Mouse (Mus musculus) heart, embryonic 16.5 days (tissue): ENCODE results near the gene 9130409I23Rik. TPM values are rescaled to one million over a fixed set of nuclear protein-coding genes. Genes with fewer than 3 reads are reported as not detected.

Experiments used
- ATAC-seq: fragments of 200-750 bp; cut with Nextera tagmentation; replicated peaks from 2 replicates; pipeline ENCODE4 v1.8.0; 2017; ENCODE audit warnings: moderate number of reproducible peaks; ENCODE audit not compliant: insufficient read depth, low FRiP score; ENCODE audit errors: extremely low read depth
- H3K27ac ChIP-seq: fragments of 300-500 bp; sonication (generic); 2 replicates; pipeline ENCODE4 v1.5.1; 2014; ENCODE audit warnings: mild to moderate bottlenecking, low read length, control low read depth, moderate library complexity
- H3K27me3 ChIP-seq: fragments of 300-500 bp; sonication (generic); 2 replicates; pipeline ENCODE4 v1.6.1; 2014; ENCODE audit warnings: low read length, mixed read lengths; ENCODE audit not compliant: control insufficient read depth, insufficient read depth
- H3K36me3 ChIP-seq: fragments of 300-500 bp; sonication (generic); 2 replicates; pipeline ENCODE4 v1.6.1; 2014; ENCODE audit not compliant: control insufficient read depth, insufficient read depth
- H3K4me1 ChIP-seq: fragments of 300-500 bp; sonication (generic); 2 replicates; pipeline ENCODE4 v1.6.1; 2014; ENCODE audit warnings: low read length, mixed read lengths; ENCODE audit not compliant: control insufficient read depth, insufficient read depth
- H3K4me2 ChIP-seq: fragments of 300-500 bp; sonication (generic); 2 replicates; pipeline ENCODE4 v1.6.1; 2014; ENCODE audit warnings: low read depth, mild to moderate bottlenecking, control low read depth, low read length
- H3K4me3 ChIP-seq: fragments of 300-500 bp; sonication (generic); 2 replicates; pipeline ENCODE4 v1.5.1; 2014; ENCODE audit warnings: mild to moderate bottlenecking, control low read depth, low read length
- H3K9ac ChIP-seq: fragments of 300-500 bp; sonication (generic); 2 replicates; pipeline ENCODE4 v1.6.1; 2014; ENCODE audit warnings: low read length, control low read depth
- H3K9me3 ChIP-seq: fragments of 300-500 bp; sonication (generic); replicated peaks from 2 replicates; pipeline ENCODE4 v1.6.1; 2016; ENCODE audit warnings: low read length; ENCODE audit not compliant: control insufficient read depth
- WGBS: fragments of 180-500 bp; shearing (Covaris S2); extraction: QIAGEN DNeasy Blood & Tissue Kit; methylation state at CpG from one replicate; pipeline ENCODE4 v1.1.7; 2014; 5-methylcytosine and 5-hydroxymethylcytosine counted together
- polyA plus RNA-seq: library from polyadenylated mRNA; unstranded; fragments of >200 nt; fragmentation: Nextera tagmentation; extraction: Ambion mirVana; gene quantifications from 2 replicates; pipeline ENCODE4 v1.2.1, GENCODE M21; 2015

Gene 9130409I23Rik
- polyA plus RNA-seq, 1 experiment from 2014 or later, result 0.12 TPM

DNA sequence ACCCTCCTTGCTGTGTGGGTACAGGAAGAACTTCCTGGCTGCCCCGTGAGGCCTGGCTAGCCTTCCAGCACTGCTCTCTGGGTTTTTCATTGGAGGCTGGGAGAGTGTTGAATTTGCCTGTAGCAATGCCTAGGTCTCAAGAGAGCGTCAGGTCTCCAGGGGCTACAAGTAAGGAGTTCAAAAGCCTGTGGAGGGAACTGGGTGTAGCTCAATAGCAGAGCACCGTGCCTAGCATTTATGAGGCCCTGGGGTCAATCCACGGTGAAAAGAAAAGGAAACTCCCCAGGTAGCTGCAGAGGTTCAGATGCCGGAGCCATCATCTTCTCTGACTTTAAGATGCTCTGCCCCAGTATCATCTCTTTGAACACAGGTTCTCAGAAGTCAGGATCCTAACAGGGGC, 39.4 kb upstream of the 9130409I23Rik start:
- Histone ChIP-seq H3K27ac (no peak overlapping the region), H3K36me3 (no peaks in the 10 kb centered on the region), H3K9me3 (no peaks in the 10 kb centered on the region), H3K27me3 (no peaks in the 10 kb centered on the region), H3K4me1 (peaks cover 24% of the 10 kb centered on the region), H3K9ac (no peak overlapping the region), H3K4me2 (no peak overlapping the region), H3K4me3 (no peak overlapping the region)
- 77% methylated on average over 5 of the region's 5 CpGs for WGBS
- no peak for ATAC-seq

DNA sequence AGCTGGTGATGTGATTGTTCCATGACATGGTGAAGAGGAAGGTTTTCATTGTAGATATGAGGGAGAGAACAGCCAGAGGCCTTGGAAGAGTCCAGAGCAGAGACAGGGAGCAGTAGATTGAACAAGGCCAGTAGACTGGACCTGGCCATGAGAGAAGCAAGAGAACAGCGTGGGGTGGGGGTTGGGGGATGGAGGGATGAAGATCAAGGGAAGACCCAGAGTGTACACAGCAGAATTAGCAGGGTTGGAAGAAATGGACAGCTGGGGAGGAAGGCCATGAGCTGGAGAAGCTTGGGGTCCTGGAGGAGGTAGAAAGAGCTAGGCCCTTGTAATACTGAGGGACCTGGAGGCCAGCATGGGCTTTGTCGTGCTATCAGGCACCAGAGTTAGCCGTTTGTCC, 38.6 kb upstream of the 9130409I23Rik start:
- WGBS, result 80% methylated on average over 3 of the region's 3 CpGs
- no peak overlapping the region for H3K4me3 ChIP-seq
- ATAC-seq, result no peak
- H3K27ac ChIP-seq, result no peak overlapping the region
- no peaks in the 10 kb centered on the region for H3K27me3 ChIP-seq
- no peak overlapping the region for H3K9ac ChIP-seq
- no peaks in the 10 kb centered on the region for H3K9me3 ChIP-seq
- H3K4me2 ChIP-seq, result no peak overlapping the region
- peaks cover 26% of the 10 kb centered on the region for H3K4me1 ChIP-seq
- H3K36me3 ChIP-seq, result no peaks in the 10 kb centered on the region

DNA sequence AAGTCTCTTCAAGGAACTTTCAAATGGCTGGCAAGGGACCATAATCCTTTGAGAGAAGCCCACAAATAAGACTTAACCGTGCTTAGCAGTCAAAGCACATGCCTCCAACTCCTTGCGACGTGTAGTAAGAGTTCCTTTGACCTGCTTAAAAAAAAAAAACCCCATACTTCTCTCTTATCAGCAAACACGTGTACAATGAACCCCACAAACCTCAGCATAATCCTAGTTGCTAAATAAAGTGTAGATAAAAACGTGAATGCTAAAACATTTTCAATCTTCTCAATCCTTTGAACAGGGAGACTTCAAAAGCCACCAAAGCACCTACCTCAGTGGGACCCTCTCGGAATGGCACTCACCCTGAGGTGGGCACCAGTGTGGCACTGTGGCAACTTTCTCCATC, 37.6 kb upstream of the 9130409I23Rik start:
- no peak overlapping the region for H3K9ac ChIP-seq
- H3K4me2 ChIP-seq, result no peak overlapping the region
- no peak for ATAC-seq
- no peaks in the 10 kb centered on the region for H3K9me3 ChIP-seq
- H3K27me3 ChIP-seq, result peaks cover under 1% of the 10 kb centered on the region; the same call in 1 of the 2 replicates
- H3K27ac ChIP-seq, result no peak overlapping the region
- no peaks in the 10 kb centered on the region for H3K36me3 ChIP-seq
- H3K4me3 ChIP-seq, result no peak overlapping the region
- peaks cover 26% of the 10 kb centered on the region for H3K4me1 ChIP-seq
- 62% methylated on average over 6 of the region's 6 CpGs for WGBS

- H3K4me3 ChIP-seq, result no peak overlapping the region
- no peak overlapping the region for H3K9ac ChIP-seq
- H3K4me1 ChIP-seq, result peaks cover 23% of the 10 kb centered on the region
- no peak for ATAC-seq
- H3K4me2 ChIP-seq, result no peak overlapping the region
- peaks cover 2% of the 10 kb centered on the region; the same call in 1 of the 2 replicates for H3K27me3 ChIP-seq
- peak overlapping the region; percentile 71 for H3K27ac ChIP-seq
- H3K9me3 ChIP-seq, result no peaks in the 10 kb centered on the region
- WGBS, result 68% methylated on average over 6 of the region's 6 CpGs
- no peaks in the 10 kb centered on the region for H3K36me3 ChIP-seq
These were observed 36.1 kb upstream of the 9130409I23Rik start for GRCm38 (mm10) chr1:181014731-181015500.

DNA sequence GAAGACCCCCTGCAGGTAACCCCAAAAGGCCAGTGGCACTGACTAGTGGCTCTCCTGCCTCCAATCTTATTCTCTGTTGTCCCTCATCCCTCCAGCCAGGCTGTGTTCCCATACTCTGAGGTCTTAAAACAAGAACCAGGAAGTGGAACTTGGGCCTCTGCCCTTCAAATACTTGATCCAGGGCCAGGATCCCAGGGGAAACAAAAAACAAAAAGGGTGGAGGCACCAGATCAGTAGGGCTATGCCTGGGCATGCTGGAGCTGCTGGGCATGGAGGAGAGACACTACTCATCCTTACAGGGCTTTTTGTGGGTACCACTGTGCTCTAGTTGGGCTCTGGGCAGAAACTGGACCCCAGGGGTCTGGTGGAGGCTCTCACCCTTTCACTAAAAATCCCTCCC, 35.5 kb upstream of the 9130409I23Rik start:
- H3K9ac ChIP-seq, result peak overlapping the region; percentile 42
- ATAC-seq, result peak; percentile 16; the same call in 1 of the 2 replicates
- no peak overlapping the region for H3K4me2 ChIP-seq
- peak overlapping the region; percentile 71 for H3K27ac ChIP-seq
- H3K36me3 ChIP-seq, result no peaks in the 10 kb centered on the region
- no peaks in the 10 kb centered on the region for H3K9me3 ChIP-seq
- peaks cover 19% of the 10 kb centered on the region for H3K4me1 ChIP-seq
- no peak overlapping the region for H3K4me3 ChIP-seq
- peaks cover 2% of the 10 kb centered on the region; the same call in 1 of the 2 replicates for H3K27me3 ChIP-seq

DNA sequence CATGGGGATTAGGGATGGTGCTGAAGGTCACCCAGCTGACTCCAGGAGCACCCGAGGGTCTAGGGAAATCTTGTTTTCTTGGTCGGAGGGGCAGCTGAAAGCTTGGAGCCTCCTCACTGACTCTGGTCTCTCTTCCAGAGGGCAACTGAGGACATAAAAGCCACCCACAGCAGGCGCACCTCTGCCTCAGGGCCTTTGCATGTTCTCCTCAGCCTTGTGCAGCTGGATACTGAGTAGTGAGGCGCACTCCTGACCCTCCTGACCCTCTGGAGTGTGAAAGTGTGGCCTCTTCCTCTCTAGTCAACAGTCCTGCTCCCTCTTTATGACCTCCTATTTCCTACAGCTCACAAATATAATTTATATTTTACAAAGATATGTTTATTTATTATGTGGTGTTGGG, 35.0 kb upstream of the 9130409I23Rik start:
- Histone ChIP-seq H3K9ac (peak overlapping the region; percentile 42), H3K4me2 (peak overlapping the region; percentile 93), H3K27me3 (peaks cover 2% of the 10 kb centered on the region; the same call in 1 of the 2 replicates), H3K27ac (peak overlapping the region; percentile 71), H3K4me1 (peaks cover 19% of the 10 kb centered on the region), H3K4me3 (peak overlapping the region; percentile 55), H3K9me3 (no peaks in the 10 kb centered on the region), H3K36me3 (no peaks in the 10 kb centered on the region)
- ATAC-seq, result no peak; the same call in 1 of the 2 replicates
- 69% methylated on average over 4 of the region's 4 CpGs for WGBS

DNA sequence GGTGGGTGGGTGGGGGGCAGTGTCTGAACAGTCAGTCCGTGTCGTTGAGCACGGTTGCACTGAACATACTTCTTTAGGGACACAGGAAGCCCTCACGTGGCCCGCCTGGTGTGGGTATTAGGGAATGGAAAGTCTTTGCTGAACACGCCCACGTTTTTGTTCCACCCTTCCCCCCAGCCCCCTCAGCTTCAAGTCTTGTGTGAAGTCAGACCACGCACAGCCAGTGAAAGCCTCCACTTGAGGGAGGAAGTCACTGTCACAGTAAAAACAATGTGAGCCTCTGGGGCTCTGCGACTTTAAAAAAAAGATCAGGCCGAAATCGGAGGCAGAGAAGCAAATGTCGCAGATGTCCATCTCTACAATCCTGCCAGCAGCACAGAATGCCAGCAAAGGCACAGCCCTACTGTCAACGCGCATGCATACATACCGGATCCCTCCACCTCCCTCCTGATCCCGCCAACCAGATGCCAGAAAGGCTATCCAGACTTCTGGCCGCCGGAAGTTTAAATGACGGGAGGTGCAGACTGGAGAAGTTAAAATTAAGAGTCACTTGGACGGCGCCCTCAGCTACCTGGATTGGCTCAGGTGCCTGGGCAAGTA, 34.4 kb upstream of the 9130409I23Rik start:
- peak overlapping the region; percentile 93 for H3K4me2 ChIP-seq
- peak; percentile 73 for ATAC-seq
- H3K9me3 ChIP-seq, result no peaks in the 10 kb centered on the region
- H3K4me3 ChIP-seq, result peak overlapping the region; percentile 55
- no peaks in the 10 kb centered on the region for H3K36me3 ChIP-seq
- peak overlapping the region; percentile 71 for H3K27ac ChIP-seq
- peaks cover 19% of the 10 kb centered on the region for H3K4me1 ChIP-seq
- H3K27me3 ChIP-seq, result peaks cover 2% of the 10 kb centered on the region; the same call in 1 of the 2 replicates
- peak overlapping the region; percentile 70 for H3K9ac ChIP-seq
- 2% methylated on average over 21 of the region's 21 CpGs for WGBS

DNA sequence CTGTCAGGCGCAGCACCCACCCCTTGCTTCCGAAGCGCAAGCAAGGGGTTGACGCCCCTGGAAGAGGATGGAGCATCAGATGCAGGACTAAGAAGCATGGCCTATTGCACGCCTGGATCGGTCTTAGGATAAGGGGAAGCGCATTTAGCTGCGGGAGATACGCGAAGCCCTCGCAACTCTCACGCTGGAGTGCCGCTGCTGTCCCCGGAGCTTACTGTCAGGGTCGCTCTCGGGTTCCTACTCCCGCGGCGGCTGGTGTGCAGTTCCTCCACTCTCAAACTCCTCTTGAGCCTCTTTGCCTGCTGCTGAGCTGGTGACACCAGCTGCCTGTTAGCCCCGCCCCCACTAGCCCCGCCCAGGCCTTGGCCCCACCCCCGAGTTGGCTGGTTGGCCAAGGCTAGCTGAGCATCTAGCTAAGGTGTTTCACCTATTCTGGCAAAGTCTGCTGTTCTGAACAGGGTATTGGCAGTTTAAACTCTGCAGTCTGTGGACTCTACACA, 33.8 kb upstream of the 9130409I23Rik start:
- Histone ChIP-seq H3K4me3 (peak overlapping the region; percentile 55), H3K9me3 (no peaks in the 10 kb centered on the region), H3K4me2 (peak overlapping the region; percentile 93), H3K9ac (peak overlapping the region; percentile 70), H3K4me1 (peaks cover 19% of the 10 kb centered on the region), H3K27ac (peak overlapping the region; percentile 71), H3K27me3 (peaks cover 2% of the 10 kb centered on the region; the same call in 1 of the 2 replicates), H3K36me3 (no peaks in the 10 kb centered on the region)
- ATAC-seq, result peak; percentile 65
- under 1% methylated on average over 21 of the region's 22 CpGs for WGBS

DNA sequence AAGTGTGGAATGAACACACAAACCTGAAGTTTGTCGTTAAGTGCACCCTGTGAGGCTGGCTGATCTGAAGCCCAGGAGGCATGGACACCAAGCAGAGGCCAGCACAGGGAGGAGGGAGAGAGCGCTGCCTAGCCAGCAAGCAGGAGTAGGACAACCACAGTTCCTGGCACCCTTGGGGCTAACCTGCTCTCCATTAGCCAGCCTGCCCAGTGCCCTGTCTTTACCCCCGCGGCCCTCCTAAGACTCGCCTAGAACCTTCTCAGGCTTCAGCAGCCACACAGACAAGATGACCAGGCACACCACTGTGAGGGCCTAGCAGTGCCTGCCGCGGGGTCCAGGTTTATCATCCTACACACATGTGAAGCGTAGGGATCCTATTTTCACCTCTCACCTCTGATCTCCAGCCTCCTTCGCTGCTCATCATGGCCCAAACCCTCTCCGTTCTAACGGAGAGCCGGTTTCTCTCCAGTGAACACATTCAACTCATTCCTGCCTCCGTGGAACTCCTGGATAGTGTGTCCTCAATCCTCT, 33.1 kb upstream of the 9130409I23Rik start:
- WGBS, result 71% methylated on average over 13 of the region's 13 CpGs
- H3K4me3 ChIP-seq, result no peak overlapping the region
- peaks cover 19% of the 10 kb centered on the region for H3K4me1 ChIP-seq
- H3K27ac ChIP-seq, result no peak overlapping the region
- H3K9me3 ChIP-seq, result no peaks in the 10 kb centered on the region
- no peak for ATAC-seq
- no peak overlapping the region for H3K9ac ChIP-seq
- no peaks in the 10 kb centered on the region for H3K36me3 ChIP-seq
- H3K4me2 ChIP-seq, result no peak overlapping the region
- H3K27me3 ChIP-seq, result peaks cover 2% of the 10 kb centered on the region; the same call in 1 of the 2 replicates
